Mouse (Mus musculus) T-helper 1 cell (primary cell): ENCODE results near the gene C1qtnf12.

Source experiments
- in situ Hi-C: fragments of 300-600 bp; cut with MboI, MseI; formaldehyde crosslinking; loops from one replicate; pipeline ENCODE4 v1.15.1; 2025; ENCODE audit warnings: high pct_unique_total_duplicates

C1qtnf12 gene

DNA sequence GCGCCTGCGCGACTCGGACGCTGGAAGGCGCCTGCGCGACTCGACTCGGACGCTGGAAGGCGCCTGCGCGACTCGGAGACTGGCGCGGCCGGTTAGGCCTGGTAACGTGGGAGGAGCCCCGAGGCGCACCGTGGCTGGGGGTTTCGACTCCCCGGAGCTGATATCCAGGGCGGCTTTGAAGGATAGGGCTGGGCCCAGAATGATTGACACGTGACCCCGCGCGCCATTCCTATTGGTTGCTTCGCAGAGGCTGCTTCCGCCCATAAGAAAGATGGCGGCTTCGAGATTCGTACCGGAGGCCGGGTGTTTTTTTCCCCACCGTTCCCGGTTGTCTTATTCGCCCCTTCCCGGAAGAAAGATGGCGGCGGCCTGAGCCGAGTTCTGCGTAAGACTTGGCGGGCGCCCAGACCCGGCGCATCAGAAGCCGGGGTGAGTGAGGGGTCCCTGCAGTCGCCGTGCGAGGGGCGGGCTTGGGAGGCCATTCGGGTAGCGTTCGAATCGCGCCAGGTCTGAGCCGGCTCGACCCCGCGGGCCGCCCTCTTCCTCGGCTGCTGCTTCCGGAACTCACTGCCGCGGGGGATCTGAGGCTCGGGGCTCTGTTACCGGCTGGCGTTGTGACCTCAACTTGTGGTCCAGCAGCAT, 30.9 kb downstream of the C1qtnf12 start:
- in situ Hi-C loops, result no loop called here

DNA sequence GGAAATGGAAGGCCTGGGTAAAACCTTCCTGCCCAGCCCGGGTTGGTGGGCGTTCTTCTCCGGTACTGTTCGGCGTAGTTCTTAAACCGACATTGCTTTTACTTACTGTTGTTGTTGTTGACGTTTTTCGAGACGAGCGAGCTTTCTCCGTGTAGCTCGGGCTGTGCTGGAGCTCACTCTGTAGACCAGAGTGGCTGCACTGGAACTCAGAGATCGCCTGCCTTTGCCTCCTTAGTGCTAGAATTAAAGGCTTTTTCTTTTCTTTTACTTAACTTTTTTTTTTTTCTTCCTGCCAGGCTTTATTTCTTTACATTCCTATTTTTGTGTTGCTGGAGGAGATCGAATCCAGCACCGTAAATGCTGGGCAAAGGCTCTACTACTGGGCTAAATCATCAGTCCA, 31.5 kb downstream of the C1qtnf12 start:
- in situ Hi-C loops, result no loop called here

DNA sequence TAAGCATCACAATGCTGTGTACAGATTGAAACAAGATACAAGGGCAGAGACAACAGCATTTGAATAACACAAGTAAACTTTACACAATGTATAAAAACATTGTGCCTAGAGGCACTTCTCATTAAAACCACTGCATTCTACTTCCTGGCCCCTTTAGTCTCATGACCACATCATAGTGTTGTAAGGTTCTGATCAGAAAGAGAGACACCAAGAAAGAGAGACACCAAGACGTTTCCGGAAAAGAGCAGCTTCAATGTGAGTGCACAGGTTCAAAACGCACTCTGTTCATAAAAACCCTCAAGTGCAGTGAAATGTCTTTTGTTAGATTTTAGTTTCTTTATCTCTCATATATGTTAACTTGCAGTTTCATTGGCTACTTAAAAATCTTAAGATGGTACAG, 42.0 kb downstream of the C1qtnf12 start:
- in situ Hi-C loops, result no loop called here

DNA sequence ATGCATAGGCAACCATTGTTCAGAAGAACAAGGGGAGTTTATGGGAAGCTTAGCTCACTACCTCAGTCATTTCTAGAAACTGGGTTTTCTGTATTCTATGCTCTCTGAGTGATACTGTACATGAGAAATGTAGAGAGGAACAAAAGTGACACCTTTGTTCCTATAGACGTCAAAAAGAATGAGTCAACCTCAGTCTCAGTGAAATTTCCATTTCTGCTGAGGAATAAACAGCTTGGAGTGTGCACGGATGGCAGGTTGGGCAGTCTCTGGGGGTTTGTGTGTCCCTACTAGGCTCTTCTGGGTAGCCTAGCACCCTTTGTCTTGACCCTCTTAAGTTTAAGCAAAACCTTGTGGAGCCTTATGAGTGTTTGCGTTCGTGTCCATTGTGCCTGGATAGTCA, 46.3 kb downstream of the C1qtnf12 start:
- in situ Hi-C loops, result no loop called here

DNA sequence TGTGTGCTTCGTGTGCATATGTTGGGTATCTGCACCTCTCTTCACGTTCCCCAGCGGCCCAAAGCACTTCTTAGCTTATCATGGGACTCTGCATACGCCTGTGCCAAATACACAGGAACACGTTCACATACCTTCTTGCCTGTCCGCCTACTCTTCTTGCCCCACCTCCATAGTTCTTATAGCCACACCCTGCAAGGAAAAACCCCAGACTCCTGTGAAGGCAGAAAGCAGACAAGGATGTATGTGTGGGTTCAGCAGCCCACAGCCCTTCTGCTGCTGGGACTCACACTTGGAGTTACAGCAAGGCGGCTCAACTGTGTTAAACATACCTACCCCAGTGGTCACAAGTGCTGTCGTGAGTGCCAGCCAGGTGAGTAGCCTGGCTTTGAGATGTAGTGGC, 51.5 kb downstream of the C1qtnf12 start, which contains the start of gene Tnfrsf4:
Gene Tnfrsf4 (plus strand): TSS at position 207 of the 400 bp plus-strand sequence.
- in situ Hi-C loops, result no loop called here

DNA sequence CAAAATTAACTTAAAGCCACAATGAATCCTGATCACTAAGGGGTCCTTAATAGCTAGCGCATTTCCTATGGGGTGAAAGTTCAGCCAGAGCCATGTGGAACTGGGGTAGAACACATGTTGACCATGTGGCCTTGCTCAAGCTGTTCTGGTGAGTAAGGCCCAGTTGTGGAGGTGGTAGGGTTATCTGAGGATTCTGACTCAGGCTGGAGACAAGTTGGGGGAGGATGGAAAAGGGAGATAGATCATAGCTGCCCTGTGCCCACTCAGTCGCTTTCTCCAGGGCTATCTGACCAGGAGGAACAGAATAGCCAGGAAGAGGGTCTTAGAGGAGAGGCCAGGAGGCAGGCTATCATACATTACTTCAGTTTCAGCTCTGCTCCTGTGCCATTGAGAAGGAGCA, 52.3 kb downstream of the C1qtnf12 start:
- in situ Hi-C loops, result no loop called here
